Mouse (Mus musculus) neural tube, embryonic 13.5 days (tissue): ENCODE measurements at regions not wholly inside any gene's neighbourhood (a gene's known extent, or its start where the extent isn't known, plus 50 kb on each side); places are given as distances from the start of the nearest gene placed in this dataset.

Experiments used
- ATAC-seq: fragments of 200-750 bp; cut with Nextera tagmentation; 2 replicates; pipeline ENCODE4 v1.8.0; 2017; ENCODE audit warnings: low read depth, mild to moderate bottlenecking, moderate TSS enrichment, moderate library complexity
- H3K27ac ChIP-seq: fragments of 300-500 bp; sonication (generic); replicated peaks from 2 replicates; pipeline ENCODE4 v1.5.1; 2015; ENCODE audit warnings: moderate library complexity, mild to moderate bottlenecking, inconsistent platforms
- H3K27me3 ChIP-seq: fragments of 300-500 bp; sonication (generic); 2 replicates; pipeline ENCODE4 v1.6.1; 2015; ENCODE audit warnings: mild to moderate bottlenecking, inconsistent platforms
- H3K36me3 ChIP-seq: fragments of 300-500 bp; sonication (generic); 2 replicates; pipeline ENCODE4 v1.6.1; 2015; ENCODE audit warnings: mild to moderate bottlenecking, inconsistent platforms
- H3K4me1 ChIP-seq: fragments of 300-500 bp; sonication (generic); replicated peaks from 2 replicates; pipeline ENCODE4 v1.6.1; 2015; ENCODE audit warnings: inconsistent platforms
- H3K4me2 ChIP-seq: fragments of 300-500 bp; sonication (generic); 2 replicates; pipeline ENCODE4 v1.6.1; 2015; ENCODE audit warnings: inconsistent platforms, mild to moderate bottlenecking, moderate library complexity
- H3K4me3 ChIP-seq: fragments of 300-500 bp; sonication (generic); 2 replicates; pipeline ENCODE4 v1.5.1; 2015; ENCODE audit warnings: mild to moderate bottlenecking, inconsistent platforms
- H3K9ac ChIP-seq: fragments of 300-500 bp; sonication (generic); 2 replicates; pipeline ENCODE4 v1.6.1; 2015; ENCODE audit warnings: moderate library complexity, mild to moderate bottlenecking, inconsistent platforms
- H3K9me3 ChIP-seq: fragments of 300-500 bp; sonication (generic); 2 replicates; pipeline ENCODE4 v1.6.1; 2016; ENCODE audit warnings: inconsistent platforms
- WGBS: fragments of 180-500 bp; shearing (Covaris S2); methylation state at CpG from one replicate; pipeline ENCODE4 v1.1.7; 2015; 5-methylcytosine and 5-hydroxymethylcytosine counted together

GRCm38 (mm10) chr17:64382894-64383293 is 51.2 kb upstream of the Pja2 start:
- Histone ChIP-seq H3K27ac (no peak overlapping the region), H3K27me3 (no peaks in the 10 kb centered on the region), H3K9ac (no peak overlapping the region), H3K4me3 (no peak overlapping the region), H3K4me1 (no peaks in the 10 kb centered on the region), H3K36me3 (no peaks in the 10 kb centered on the region), H3K4me2 (no peak overlapping the region), H3K9me3 (no peaks in the 10 kb centered on the region)
- 89% methylated on average over 6 of the region's 6 CpGs for WGBS
- ATAC-seq = no peak

GRCm38 (mm10) chr17:64383600-64383999 is 51.9 kb upstream of the Pja2 start:
- 91% methylated on average over 11 of the region's 11 CpGs for WGBS
- no peak for ATAC-seq
- H3K27ac ChIP-seq = no peak overlapping the region

DNA sequence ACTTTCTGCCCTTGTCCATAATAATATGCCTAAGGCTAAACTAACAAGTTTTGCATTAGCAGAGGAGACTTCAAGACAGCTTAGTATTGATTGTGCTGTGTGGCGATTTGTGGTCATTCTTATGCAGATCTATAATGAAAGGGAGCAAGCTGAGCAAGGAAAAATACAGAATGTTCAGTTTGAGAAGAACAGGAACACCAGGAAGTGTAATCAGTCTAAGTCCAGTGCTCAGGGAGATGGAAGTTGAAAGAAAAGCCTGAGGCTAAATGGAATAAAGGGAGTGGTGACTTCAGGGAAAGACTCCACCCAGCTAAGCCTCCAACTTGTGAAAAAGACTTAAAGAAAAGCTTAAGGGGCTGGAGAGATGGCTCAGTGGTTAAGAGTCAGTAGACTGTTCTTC is 58.6 kb upstream of the Pja2 start:
- no peaks in the 10 kb centered on the region for H3K9me3 ChIP-seq
- no peak overlapping the region for H3K4me2 ChIP-seq
- no peak overlapping the region for H3K27ac ChIP-seq
- no peaks in the 10 kb centered on the region for H3K4me1 ChIP-seq
- WGBS = 87% methylated on average over 1 of the region's 1 CpGs
- no peak for ATAC-seq
- H3K36me3 ChIP-seq = no peaks in the 10 kb centered on the region
- no peak overlapping the region for H3K9ac ChIP-seq
- H3K4me3 ChIP-seq = no peak overlapping the region
- H3K27me3 ChIP-seq = no peaks in the 10 kb centered on the region

More at GRCm38 (mm10) chr17:64383600-64383999, 51.9 kb upstream of the Pja2 start:
- Histone ChIP-seq H3K36me3 (no peaks in the 10 kb centered on the region), H3K4me3 (no peak overlapping the region), H3K4me2 (no peak overlapping the region), H3K27me3 (no peaks in the 10 kb centered on the region), H3K4me1 (no peaks in the 10 kb centered on the region), H3K9me3 (no peaks in the 10 kb centered on the region), H3K9ac (no peak overlapping the region)

DNA sequence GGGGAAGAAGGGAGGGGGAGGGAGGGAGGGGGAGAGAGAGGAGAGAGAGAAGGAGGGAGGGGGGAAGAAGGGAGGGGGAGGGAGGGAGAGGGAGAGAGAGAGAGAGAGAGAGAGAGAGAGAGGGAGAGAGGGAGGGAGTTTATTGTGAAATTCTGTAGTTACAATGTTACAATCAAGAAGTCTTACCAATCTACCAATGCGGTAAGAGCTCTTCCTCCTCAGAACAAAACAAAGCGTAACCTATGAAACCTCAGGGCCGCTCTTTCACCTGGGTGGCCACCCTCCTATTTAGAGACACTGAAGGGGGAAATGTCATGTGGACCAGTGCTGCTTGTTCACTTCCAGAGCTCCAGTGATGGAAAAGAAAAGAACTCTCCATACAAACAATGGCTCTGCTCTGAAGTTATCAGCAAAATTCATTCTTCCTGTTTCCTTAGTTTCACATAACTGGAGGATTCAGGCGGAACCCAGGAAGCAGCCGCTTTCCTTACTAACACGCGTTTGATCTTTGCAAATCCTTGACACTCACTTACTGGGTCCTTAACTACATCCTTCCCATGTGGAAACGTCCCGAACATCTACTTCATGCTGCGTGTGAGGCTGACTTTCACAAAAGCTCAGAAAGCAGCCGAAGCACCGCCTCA is 65.7 kb upstream of the Pja2 start:
- no peak overlapping the region for H3K9ac ChIP-seq
- no peak for ATAC-seq

GRCm38 (mm10) chr17:64398114-64398692 is 66.5 kb upstream of the Pja2 start:
- no peaks in the 10 kb centered on the region for H3K36me3 ChIP-seq
- WGBS = 63% methylated on average over 9 of the region's 9 CpGs
- H3K9me3 ChIP-seq = no peaks in the 10 kb centered on the region
- 0 out of 2 replicates have a peak, but pooled peaks cover 12% of the 10 kb centered on the region for H3K4me1 ChIP-seq
- no peaks in the 10 kb centered on the region for H3K27me3 ChIP-seq
- H3K9ac ChIP-seq = no peak overlapping the region
- no peak overlapping the region for H3K4me3 ChIP-seq
- H3K4me2 ChIP-seq = no peak overlapping the region
- no peak overlapping the region for H3K27ac ChIP-seq
- no peak; the same call in 1 of the 2 replicates for ATAC-seq

More for the DNA sequence above, 65.7 kb upstream of the Pja2 start:
- Histone ChIP-seq H3K4me1 (0 out of 2 replicates have a peak, but pooled peaks cover 12% of the 10 kb centered on the region), H3K9me3 (no peaks in the 10 kb centered on the region), H3K4me3 (no peak overlapping the region), H3K36me3 (no peaks in the 10 kb centered on the region), H3K27me3 (no peaks in the 10 kb centered on the region), H3K4me2 (peak overlapping the region; percentile 14; the same call in 1 of the 2 replicates), H3K27ac (0 out of 2 replicates have a peak overlapping the region, but pooled peaks have one; percentile 11)
- WGBS = 60% methylated on average over 12 of the region's 12 CpGs

DNA sequence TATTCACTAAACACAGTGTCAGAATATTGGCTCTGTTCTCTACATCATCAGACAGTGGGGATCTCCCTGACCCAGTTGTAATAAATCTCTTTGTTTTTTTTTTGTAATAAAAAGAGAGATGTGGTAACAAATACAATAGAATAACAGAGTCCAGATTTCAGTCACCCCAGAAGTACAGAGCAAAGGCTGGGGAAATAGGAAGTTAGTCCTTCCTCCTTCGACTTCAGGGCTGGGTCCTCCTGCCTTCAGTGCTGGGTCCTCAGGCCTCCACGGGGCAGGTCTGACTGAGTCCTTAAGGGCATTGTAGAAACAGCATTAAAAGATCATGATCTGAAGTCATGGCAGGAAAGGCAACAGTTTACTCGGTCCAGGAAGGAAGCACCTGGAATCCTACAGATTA is 67.0 kb upstream of the Pja2 start:
- Histone ChIP-seq H3K9me3 (no peaks in the 10 kb centered on the region), H3K27ac (no peak overlapping the region), H3K4me1 (0 out of 2 replicates have a peak, but pooled peaks cover 12% of the 10 kb centered on the region), H3K9ac (no peak overlapping the region), H3K4me2 (no peak overlapping the region), H3K36me3 (no peaks in the 10 kb centered on the region), H3K4me3 (no peak overlapping the region), H3K27me3 (no peaks in the 10 kb centered on the region)
- no peak for ATAC-seq
- 68% methylated on average over 3 of the region's 3 CpGs for WGBS

GRCm38 (mm10) chr17:64406742-64407254 is 75.1 kb upstream of the Pja2 start:
- H3K36me3 ChIP-seq = no peaks in the 10 kb centered on the region
- no peaks in the 10 kb centered on the region for H3K9me3 ChIP-seq
- H3K4me3 ChIP-seq = no peak overlapping the region
- H3K27me3 ChIP-seq = no peaks in the 10 kb centered on the region
- ATAC-seq = 0 out of 2 replicates have a peak, but pooled peaks have one; percentile 61
- H3K27ac ChIP-seq = no peak overlapping the region
- peaks cover 14% of the 10 kb centered on the region for H3K4me1 ChIP-seq
- no peak overlapping the region for H3K9ac ChIP-seq
- no peak overlapping the region for H3K4me2 ChIP-seq
- WGBS = 39% methylated on average over 5 of the region's 5 CpGs

DNA sequence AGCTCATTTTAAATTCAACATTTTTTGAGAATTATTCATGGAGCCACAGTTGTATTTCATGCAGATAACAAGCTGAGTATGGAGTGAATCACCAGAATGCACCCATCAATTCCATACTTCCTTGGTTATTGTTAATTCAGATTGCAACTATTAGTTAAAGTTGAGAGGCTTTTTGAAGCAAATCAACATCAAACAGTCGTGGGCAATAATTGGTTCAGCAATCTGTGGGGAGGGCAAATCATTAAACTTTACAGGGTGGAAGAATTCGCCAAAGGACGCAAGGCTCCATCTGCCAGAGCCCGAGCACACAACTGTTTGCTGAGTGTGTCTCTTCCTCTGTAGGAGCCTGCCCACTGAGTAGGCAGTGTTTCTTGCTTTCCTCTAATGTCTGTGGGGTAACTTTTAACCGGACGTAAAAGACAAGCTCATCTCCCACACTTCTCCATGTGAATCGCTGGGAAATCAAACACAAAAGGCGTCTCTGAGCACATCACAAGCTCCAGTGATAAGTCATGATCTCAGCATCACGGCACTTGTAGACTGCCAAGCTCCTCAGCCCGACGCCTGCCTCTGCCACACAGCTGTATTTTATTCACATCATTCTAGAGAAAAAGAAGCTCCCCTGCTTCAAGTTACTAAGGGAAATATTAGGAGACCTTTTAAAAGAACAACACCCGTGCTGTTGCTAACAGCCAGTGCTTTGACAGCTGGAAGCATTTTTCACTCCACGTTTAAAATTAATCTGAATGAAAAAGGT is 75.7 kb upstream of the Pja2 start:
- Histone ChIP-seq H3K27me3 (no peaks in the 10 kb centered on the region), H3K4me1 (peaks cover 14% of the 10 kb centered on the region), H3K4me3 (no peak overlapping the region), H3K36me3 (no peaks in the 10 kb centered on the region), H3K9me3 (no peaks in the 10 kb centered on the region), H3K27ac (no peak overlapping the region), H3K4me2 (0 out of 2 replicates have a peak overlapping the region, but pooled peaks have one; percentile 11), H3K9ac (no peak overlapping the region)
- WGBS = 38% methylated on average over 13 of the region's 13 CpGs
- peak; percentile 47; the same call in 1 of the 2 replicates for ATAC-seq

GRCm38 (mm10) chr17:64425811-64426210 is 94.1 kb upstream of the Pja2 start:
- H3K4me2 ChIP-seq = no peak overlapping the region
- no peak overlapping the region for H3K4me3 ChIP-seq
- no peaks in the 10 kb centered on the region for H3K27me3 ChIP-seq
- WGBS = 83% methylated on average over 1 of the region's 1 CpGs
- H3K9ac ChIP-seq = no peak overlapping the region
- H3K36me3 ChIP-seq = no peaks in the 10 kb centered on the region
- no peaks in the 10 kb centered on the region for H3K9me3 ChIP-seq
- H3K4me1 ChIP-seq = peaks cover 12% of the 10 kb centered on the region; the same call in 1 of the 2 replicates
- no peak for ATAC-seq
- H3K27ac ChIP-seq = no peak overlapping the region

GRCm38 (mm10) chr17:64426536-64426935 is 94.8 kb upstream of the Pja2 start:
- H3K4me1 ChIP-seq = peaks cover 12% of the 10 kb centered on the region; the same call in 1 of the 2 replicates
- H3K27ac ChIP-seq = no peak overlapping the region
- H3K4me3 ChIP-seq = no peak overlapping the region
- ATAC-seq = no peak
- no peak overlapping the region for H3K4me2 ChIP-seq
- no peaks in the 10 kb centered on the region for H3K9me3 ChIP-seq
- no peaks in the 10 kb centered on the region for H3K36me3 ChIP-seq
- no peaks in the 10 kb centered on the region for H3K27me3 ChIP-seq
- H3K9ac ChIP-seq = no peak overlapping the region
- WGBS = 40% methylated on average over 5 of the region's 5 CpGs

GRCm38 (mm10) chr17:64439571-64439970 is 107.9 kb upstream of the Pja2 start:
- H3K4me3 ChIP-seq = no peak overlapping the region
- 0 out of 2 replicates have a peak, but pooled peaks cover 6% of the 10 kb centered on the region for H3K9me3 ChIP-seq
- 80% methylated on average over 1 of the region's 1 CpGs for WGBS
- no peaks in the 10 kb centered on the region for H3K27me3 ChIP-seq
- H3K9ac ChIP-seq = no peak overlapping the region
- no peaks in the 10 kb centered on the region for H3K4me1 ChIP-seq
- no peak for ATAC-seq
- H3K36me3 ChIP-seq = no peaks in the 10 kb centered on the region
- H3K4me2 ChIP-seq = no peak overlapping the region
- no peak overlapping the region for H3K27ac ChIP-seq

DNA sequence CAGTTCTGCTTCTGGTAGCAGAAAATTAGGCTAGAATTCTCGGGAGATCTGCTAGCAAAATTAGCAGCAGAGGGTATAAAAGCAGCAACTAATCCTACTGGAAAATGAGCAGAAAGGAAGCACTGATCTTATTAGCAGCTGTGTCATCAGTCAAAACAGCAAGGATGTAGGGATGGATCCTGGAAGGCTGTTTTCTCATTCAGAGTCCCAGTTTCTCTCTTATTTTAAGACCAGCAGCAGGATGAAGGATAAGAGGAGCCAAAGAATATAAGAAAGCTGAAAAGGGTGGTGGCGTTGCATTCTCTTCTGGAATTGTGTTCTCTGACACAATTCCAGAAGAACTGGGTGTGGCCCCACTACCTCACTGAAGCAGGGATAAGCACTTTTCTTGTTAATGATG is 123.0 kb upstream of the Pja2 start:
- 62% methylated on average over 2 of the region's 2 CpGs for WGBS
- Histone ChIP-seq H3K4me2 (no peak overlapping the region), H3K9me3 (peaks cover 7% of the 10 kb centered on the region), H3K36me3 (no peaks in the 10 kb centered on the region), H3K4me3 (no peak overlapping the region), H3K27ac (peak overlapping the region; percentile 33; the same call in 1 of the 2 replicates), H3K27me3 (no peaks in the 10 kb centered on the region), H3K9ac (no peak overlapping the region), H3K4me1 (0 out of 2 replicates have a peak, but pooled peaks cover 6% of the 10 kb centered on the region)
- no peak for ATAC-seq
